Mouse (Mus musculus) intestine, embryonic 16.5 days (tissue): ENCODE measurements around the gene Zfp981. TPM values are rescaled to one million over a fixed set of nuclear protein-coding genes. Genes with fewer than 3 reads are reported as not detected.
A peak's percentile ranks its signal among the peaks of the same experiment; 100 is the strongest.
"Not testable (repeated sequence)": the region's sequence is repeated elsewhere in the genome, so short reads cannot be mapped to it uniquely, and the experiment has no call there.

Experiments used
- ATAC-seq: fragments of 200-750 bp; cut with Nextera tagmentation; 2 replicates; pipeline ENCODE4 v1.8.0; 2017; ENCODE audit warnings: moderate TSS enrichment, moderate library complexity
- H3K27ac ChIP-seq: fragments of 300-500 bp; sonication (generic); 2 replicates; pipeline ENCODE4 v1.5.1; 2014; ENCODE audit warnings: mild to moderate bottlenecking, low read length
- H3K27me3 ChIP-seq: fragments of 300-500 bp; sonication (generic); replicated peaks from 2 replicates; pipeline ENCODE4 v1.6.1; 2014; ENCODE audit warnings: low read length, control low read depth, mixed read lengths; ENCODE audit not compliant: control insufficient read depth, insufficient read depth
- H3K36me3 ChIP-seq: fragments of 300-500 bp; sonication (generic); 2 replicates; pipeline ENCODE4 v1.6.1; 2014; ENCODE audit warnings: low read length, control low read depth; ENCODE audit not compliant: control insufficient read depth, insufficient read depth
- H3K4me1 ChIP-seq: fragments of 300-500 bp; sonication (generic); 2 replicates; pipeline ENCODE4 v1.6.1; 2014; ENCODE audit warnings: low read length, control low read depth, mixed read lengths; ENCODE audit not compliant: control insufficient read depth, insufficient read depth
- H3K4me2 ChIP-seq: fragments of 300-500 bp; sonication (generic); 2 replicates; pipeline ENCODE4 v1.6.1; 2014; ENCODE audit warnings: low read depth, low read length, control low read depth
- H3K4me3 ChIP-seq: fragments of 300-500 bp; sonication (generic); 2 replicates; pipeline ENCODE4 v1.5.1; 2014; ENCODE audit warnings: mild to moderate bottlenecking, low read length
- H3K9ac ChIP-seq: fragments of 300-500 bp; sonication (generic); 2 replicates; pipeline ENCODE4 v1.6.1; 2014; ENCODE audit warnings: low read depth, low read length
- H3K9me3 ChIP-seq: fragments of 300-500 bp; sonication (generic); 2 replicates; pipeline ENCODE4 v1.6.1; 2016; ENCODE audit warnings: low read length, control low read depth; ENCODE audit not compliant: control insufficient read depth
- WGBS: fragments of 180-500 bp; shearing (Covaris S2); extraction: QIAGEN DNeasy Blood & Tissue Kit; methylation state at CpG from one replicate; pipeline ENCODE4 v1.1.7; 2014; 5-methylcytosine and 5-hydroxymethylcytosine counted together
- polyA plus RNA-seq: library from polyadenylated mRNA; unstranded; fragments of >200 nt; fragmentation: Nextera tagmentation; extraction: Ambion mirVana; gene quantifications from 2 replicates; pipeline ENCODE4 v1.2.1, GENCODE M21; 2015

Zfp981 gene
- polyA plus RNA-seq, 1 experiment from 2014 or later: not detected

DNA sequence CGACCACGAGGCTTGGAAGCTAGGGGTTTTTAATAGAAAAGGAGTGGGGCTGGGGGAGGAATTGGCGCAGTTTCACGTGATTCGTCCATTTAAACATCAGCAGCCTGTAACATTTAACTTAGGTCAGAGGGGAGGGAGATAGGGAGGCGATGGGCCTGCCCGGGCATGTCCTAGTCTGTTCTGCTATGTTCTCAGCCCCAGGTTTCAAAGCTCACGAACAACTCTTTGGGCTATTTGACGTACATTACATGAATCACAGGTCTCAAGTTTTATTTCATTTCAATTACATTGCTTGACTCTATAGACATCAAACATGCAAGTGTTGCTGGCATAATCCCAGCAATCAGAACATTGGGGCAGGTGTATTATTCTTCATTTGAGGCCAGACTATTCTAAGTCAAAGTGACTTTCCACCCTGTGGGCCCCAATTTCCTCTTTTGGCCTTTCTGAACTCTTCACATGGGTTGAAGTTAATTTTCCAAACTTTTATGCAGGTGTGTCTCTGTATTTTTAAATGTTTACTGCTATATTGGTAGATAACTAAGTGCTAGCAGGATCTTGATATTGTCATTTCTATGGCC lies 4.0 kb upstream of the Zfp981 start:
- peaks cover 26% of the 10 kb centered on the region for H3K9me3 ChIP-seq
- WGBS: 80% methylated on average over 9 of the region's 9 CpGs
- ATAC-seq, H3K4me3 ChIP-seq, H3K27me3 ChIP-seq, H3K27ac ChIP-seq, H3K4me2 ChIP-seq, H3K36me3 ChIP-seq, H3K9ac ChIP-seq, H3K4me1 ChIP-seq: not testable (repeated sequence)

DNA sequence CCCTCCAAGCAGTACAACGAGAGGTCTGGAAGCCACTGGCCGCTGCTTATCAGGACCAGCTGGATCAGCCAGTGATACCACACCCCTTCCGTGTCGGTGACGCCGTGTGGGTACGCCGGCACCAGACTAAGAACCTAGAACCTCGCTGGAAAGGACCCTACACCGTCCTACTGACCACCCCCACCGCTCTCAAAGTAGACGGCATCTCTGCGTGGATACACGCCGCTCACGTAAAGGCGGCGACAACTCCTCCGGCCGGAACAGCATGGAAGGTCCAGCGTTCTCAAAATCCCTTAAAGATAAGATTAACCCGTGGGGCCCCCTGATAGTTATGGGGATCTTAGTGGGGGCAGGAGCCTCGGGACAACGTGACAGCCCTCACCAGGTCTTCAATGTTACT lies 7.2 kb downstream of the Zfp981 start:
- H3K4me1 ChIP-seq, ATAC-seq, H3K9ac ChIP-seq, H3K27me3 ChIP-seq, H3K4me2 ChIP-seq, H3K4me3 ChIP-seq, H3K9me3 ChIP-seq, H3K36me3 ChIP-seq, H3K27ac ChIP-seq: not testable (repeated sequence)
- 92% methylated on average over 19 of the region's 24 CpGs for WGBS

DNA sequence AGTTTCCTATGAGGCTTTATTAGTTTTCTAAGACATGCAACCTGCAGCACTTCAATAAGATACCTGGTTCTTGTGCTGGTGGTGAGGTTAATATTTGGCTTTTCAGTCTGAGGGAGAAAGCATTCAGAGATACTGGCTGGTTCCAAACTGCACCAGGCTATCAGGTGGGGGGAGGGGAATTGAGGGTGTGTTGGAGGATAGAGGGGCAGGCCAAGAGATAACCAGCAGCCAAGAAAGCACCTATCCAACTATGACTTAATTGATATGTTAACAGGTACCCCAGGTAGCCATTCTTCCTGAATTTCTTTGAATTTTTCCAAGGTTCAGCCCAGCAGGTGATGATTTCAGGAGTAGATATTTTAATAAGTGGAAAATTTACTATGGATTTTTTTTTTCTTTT lies 10.0 kb downstream of the Zfp981 start:
- H3K36me3 ChIP-seq: not testable (repeated sequence)

DNA sequence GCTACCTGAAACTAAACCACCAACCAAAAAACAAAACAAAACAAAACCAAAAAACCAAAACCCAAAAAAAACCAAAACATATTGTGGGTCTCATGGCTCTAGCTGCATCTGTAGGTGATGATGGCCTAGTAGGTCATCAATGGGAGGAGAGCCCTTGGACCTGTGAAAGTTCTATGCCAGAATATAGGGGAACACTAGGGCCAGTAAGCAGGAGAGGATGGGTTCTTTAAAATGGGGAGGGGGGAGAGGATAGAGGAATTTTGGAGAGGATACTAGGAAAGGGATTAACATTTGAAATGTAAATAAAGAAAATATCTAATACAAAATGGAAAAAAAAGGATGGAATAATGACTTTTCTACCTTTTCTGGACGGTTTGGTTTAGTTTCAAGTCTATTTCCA lies 14.6 kb downstream of the Zfp981 start:
- 52% methylated on average over 1 of the region's 1 CpGs for WGBS
- Histone ChIP-seq H3K36me3 (no peaks in the 10 kb centered on the region), H3K9ac (no peak overlapping the region), H3K27ac (no peak overlapping the region), H3K4me1 (no peaks in the 10 kb centered on the region), H3K27me3 (no peaks in the 10 kb centered on the region), H3K9me3 (peaks cover 25% of the 10 kb centered on the region), H3K4me3 (no peak overlapping the region), H3K4me2 (no peak overlapping the region)
- ATAC-seq: no peak

More for the DNA sequence above, 10.0 kb downstream of the Zfp981 start:
- H3K9ac ChIP-seq, H3K27me3 ChIP-seq, ATAC-seq, H3K4me1 ChIP-seq, H3K27ac ChIP-seq, H3K4me3 ChIP-seq, H3K4me2 ChIP-seq: not testable (repeated sequence)
- peaks cover 11% of the 10 kb centered on the region; the same call in 1 of the 2 replicates for H3K9me3 ChIP-seq

DNA sequence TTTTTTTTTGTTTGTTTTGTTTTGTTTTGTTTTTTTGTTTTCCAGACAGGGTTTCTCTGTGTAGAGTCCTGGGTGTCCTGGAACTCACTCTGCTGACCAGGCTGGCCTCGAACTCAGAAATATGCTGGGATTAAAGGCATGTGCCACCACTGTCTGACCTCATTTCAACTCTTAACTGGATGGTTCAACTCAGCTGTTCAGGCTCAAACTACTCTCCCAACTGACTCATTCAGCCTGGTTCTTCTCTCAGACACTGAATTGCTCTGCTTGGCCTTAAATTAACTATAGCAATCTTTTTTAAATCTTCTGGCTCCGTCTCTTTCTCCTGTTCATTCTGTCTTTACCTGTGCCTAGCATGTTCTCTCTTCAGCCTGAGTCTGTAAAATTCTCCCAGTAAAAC lies 15.3 kb downstream of the Zfp981 start:
- WGBS: 62% methylated on average over 2 of the region's 2 CpGs
- H3K4me2 ChIP-seq, H3K4me1 ChIP-seq: not testable (repeated sequence)

DNA sequence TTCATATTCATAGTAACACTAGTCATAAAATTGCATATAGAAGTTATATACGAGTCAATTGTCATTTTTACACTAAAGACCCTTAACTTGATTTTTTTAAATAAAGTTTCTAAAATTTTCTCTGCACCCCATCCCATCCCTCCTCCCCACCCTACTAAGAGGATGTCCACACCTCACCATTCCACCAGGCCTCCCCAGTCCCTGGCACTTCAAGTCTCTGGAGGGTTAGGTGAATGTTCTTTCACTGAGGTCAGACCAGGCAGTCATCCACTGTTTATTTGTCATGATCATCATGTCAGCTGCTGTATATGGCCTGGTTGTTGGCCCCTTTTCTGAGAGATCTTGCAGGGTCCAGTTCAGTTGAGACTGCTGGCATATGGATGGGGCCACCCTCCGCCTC lies 18.9 kb downstream of the Zfp981 start:
- H3K4me3 ChIP-seq: no peak overlapping the region
- H3K9me3 ChIP-seq: peaks cover 35% of the 10 kb centered on the region
- no peaks in the 10 kb centered on the region for H3K4me1 ChIP-seq
- H3K27me3 ChIP-seq: no peaks in the 10 kb centered on the region
- ATAC-seq: no peak
- no peak overlapping the region for H3K4me2 ChIP-seq
- H3K36me3 ChIP-seq: no peaks in the 10 kb centered on the region
- no peak overlapping the region for H3K27ac ChIP-seq
- no peak overlapping the region for H3K9ac ChIP-seq
- WGBS: 84% methylated on average over 2 of the region's 2 CpGs

More for the DNA sequence above, 15.3 kb downstream of the Zfp981 start:
- not testable (repeated sequence) for H3K36me3 ChIP-seq, H3K4me3 ChIP-seq, ATAC-seq, H3K9ac ChIP-seq, H3K27me3 ChIP-seq, H3K27ac ChIP-seq
- H3K9me3 ChIP-seq: peaks cover 22% of the 10 kb centered on the region

DNA sequence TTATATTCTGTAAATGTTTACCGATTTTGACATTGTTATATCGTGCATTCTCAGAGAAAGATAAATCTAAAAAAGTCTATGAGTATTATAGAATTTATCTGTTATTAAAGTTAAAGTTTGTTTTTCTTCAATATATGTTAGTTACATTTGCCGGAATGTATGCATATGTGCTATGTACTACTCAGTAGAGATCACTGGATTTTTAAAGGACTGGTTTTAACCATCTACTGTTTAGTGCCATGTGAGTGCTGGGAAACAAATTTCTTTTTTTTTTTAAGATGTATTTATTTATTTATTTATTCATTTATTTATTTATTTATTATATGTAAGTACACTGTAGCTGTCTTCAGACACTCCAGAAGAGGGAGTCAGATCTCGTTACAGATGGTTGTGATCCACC lies 32.7 kb downstream of the Zfp981 start:
- Histone ChIP-seq H3K4me2 (no peak overlapping the region), H3K4me1 (no peaks in the 10 kb centered on the region), H3K9me3 (peaks cover 8% of the 10 kb centered on the region), H3K36me3 (no peaks in the 10 kb centered on the region), H3K4me3 (no peak overlapping the region), H3K27ac (no peak overlapping the region), H3K9ac (no peak overlapping the region), H3K27me3 (no peaks in the 10 kb centered on the region)
- ATAC-seq: no peak
- WGBS: 89% methylated on average over 4 of the region's 4 CpGs

DNA sequence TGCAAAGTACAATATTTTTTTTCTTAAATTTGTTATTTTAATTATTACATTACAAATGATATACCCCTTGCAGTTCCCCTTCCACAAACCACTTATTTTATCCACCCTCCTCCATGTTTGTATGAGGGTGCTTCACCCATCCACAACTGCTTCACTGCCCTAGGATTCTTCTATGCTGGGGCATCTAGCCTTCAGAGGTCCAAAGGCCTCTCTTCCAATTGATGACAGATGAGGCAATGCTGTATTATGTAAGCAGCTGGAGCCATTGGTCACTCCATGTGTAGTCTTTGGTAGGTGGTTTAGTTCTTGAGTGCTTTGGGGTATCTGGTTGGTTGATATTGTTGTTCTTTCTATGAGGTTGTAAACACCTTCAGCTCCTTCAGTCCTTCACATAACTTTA lies 34.1 kb downstream of the Zfp981 start:
- Histone ChIP-seq H3K27me3 (no peaks in the 10 kb centered on the region), H3K4me1 (no peaks in the 10 kb centered on the region), H3K36me3 (no peaks in the 10 kb centered on the region), H3K4me3 (no peak overlapping the region), H3K27ac (no peak overlapping the region), H3K4me2 (no peak overlapping the region), H3K9me3 (peaks cover 8% of the 10 kb centered on the region), H3K9ac (no peak overlapping the region)
- no peak for ATAC-seq

DNA sequence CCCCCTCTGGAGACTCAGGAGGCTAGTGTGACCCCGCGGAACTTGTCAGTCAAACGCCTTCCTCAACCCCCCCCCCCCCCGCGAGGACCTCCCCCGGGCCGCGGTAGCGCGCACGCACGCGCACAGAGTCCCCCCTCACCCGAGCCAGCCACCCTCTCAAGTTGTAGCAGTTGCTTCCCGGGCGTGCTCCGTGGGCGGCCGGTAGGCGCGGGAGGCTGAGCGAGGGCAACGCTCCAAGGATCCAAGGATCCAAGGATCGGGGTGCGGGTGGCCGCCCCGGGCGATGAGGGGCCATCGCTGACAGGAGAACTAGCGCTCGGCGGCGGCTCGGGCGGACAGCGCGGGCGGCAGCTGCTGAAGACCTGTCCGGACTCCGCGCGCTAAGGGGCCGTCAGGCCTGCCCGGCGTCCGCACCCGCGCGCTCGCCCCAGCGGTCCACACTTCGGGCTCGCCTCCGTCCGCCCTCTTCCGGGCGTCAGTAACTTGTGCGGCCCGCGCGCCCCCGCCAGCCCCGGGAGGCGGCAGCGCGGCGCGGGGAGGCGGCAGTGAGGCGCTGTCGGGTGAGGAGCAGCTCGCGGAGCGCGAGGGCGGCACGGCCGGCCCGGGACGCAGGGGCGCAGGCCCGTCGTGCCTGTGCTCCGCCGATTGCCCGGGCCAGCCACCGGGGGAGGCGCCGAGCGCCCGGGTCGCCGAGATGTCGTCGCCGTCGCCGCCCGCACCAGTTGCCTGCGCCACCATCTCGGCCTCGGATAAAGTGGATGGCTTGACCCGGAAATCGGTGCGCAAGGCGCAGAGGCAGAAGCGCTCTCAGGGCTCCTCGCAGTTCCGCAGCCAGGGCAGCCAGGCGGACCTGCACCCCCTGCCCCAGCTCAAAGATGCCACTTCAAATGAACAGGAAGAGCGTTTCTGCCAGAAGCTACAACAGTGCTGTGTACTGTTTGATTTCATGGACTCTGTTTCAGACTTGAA lies 78.4 kb downstream of the Zfp981 start:
- not testable (repeated sequence) for H3K9ac ChIP-seq, H3K27me3 ChIP-seq, H3K36me3 ChIP-seq, H3K4me3 ChIP-seq, H3K4me2 ChIP-seq, H3K4me1 ChIP-seq, H3K9me3 ChIP-seq, H3K27ac ChIP-seq
- peak; percentile 96 for ATAC-seq
- 0% methylated on average over 13 of the region's 111 CpGs for WGBS
